Mouse (Mus musculus) frontal cortex, postnatal 25 days (tissue): Measurements from ENCODE around the gene Selenok.

ENCODE experiments used
- DNase-seq, 2 experiments: peaks; one replicate each; pipeline ENCODE4 v3.0.0; 2022; ENCODE audit warnings: low spot score in 2 of 2

Gene Selenok

GRCm38 (mm10) chr14:29996000-29996751 lies 28.1 kb downstream of the Selenok start:
- no peak for DNase-seq

GRCm38 (mm10) chr14:29997345-29997744 lies 29.2 kb downstream of the Selenok start:
- DNase-seq: no peak

- no peak for DNase-seq
Measured at GRCm38 (mm10) chr14:29998747-29999474, 30.8 kb downstream of the Selenok start.

- no peak for DNase-seq
Measured at GRCm38 (mm10) chr14:29999475-29999811, 31.3 kb downstream of the Selenok start.

- peak in 1 of 2 experiments; percentile 23 for DNase-seq
Measured at GRCm38 (mm10) chr14:30008733-30009575, 40.8 kb downstream of the Selenok start, which contains the start of the genes Il17rb and Chdh. TSS of gene Il17rb (minus strand) at chr14:30008896. TSS of gene Chdh (plus strand) at chr14:30009023.

GRCm38 (mm10) chr14:30009864-30010560 lies 41.9 kb downstream of the Selenok start:
- DNase-seq: peak in 1 of 2 experiments; percentile 31

GRCm38 (mm10) chr14:30011886-30012560 lies 43.9 kb downstream of the Selenok start:
- DNase-seq: no peak

GRCm38 (mm10) chr14:30014487-30014886 lies 46.4 kb downstream of the Selenok start:
- DNase-seq: no peak

GRCm38 (mm10) chr14:30015008-30015407 lies 46.9 kb downstream of the Selenok start:
- no peak for DNase-seq

- DNase-seq: no peak
Measured at GRCm38 (mm10) chr14:30016666-30017065, 48.6 kb downstream of the Selenok start.

GRCm38 (mm10) chr14:30017794-30018462 lies 49.8 kb downstream of the Selenok start:
- no peak for DNase-seq

- no peak for DNase-seq
Measured at GRCm38 (mm10) chr14:30018463-30018801, 50.3 kb downstream of the Selenok start.

- DNase-seq: no peak
Measured at GRCm38 (mm10) chr14:30018846-30019245, 50.7 kb downstream of the Selenok start.

- DNase-seq: no peak
Measured at GRCm38 (mm10) chr14:30019375-30019774, 51.3 kb downstream of the Selenok start.

- DNase-seq: no peak
Measured at GRCm38 (mm10) chr14:30019792-30020575, 51.9 kb downstream of the Selenok start.

GRCm38 (mm10) chr14:30022471-30022870 lies 54.4 kb downstream of the Selenok start:
- DNase-seq: no peak

- no peak for DNase-seq
Measured at GRCm38 (mm10) chr14:30024387-30024786, 56.3 kb downstream of the Selenok start.
